Mouse (Mus musculus) spleen, adult 2 months (tissue): ENCODE results near the gene Dolpp1.

Source experiments
- CTCF ChIP-seq: fragments of 200-500 bp; IDR thresholded peaks from 2 replicates; pipeline ENCODE4 v1.5.1; 2011; ENCODE audit warnings: mild to moderate bottlenecking, inconsistent platforms; ENCODE audit not compliant: insufficient read depth, insufficient read length, insufficient replicate concordance; ENCODE audit errors: extremely low read depth
- POLR2A ChIP-seq: fragments of 200-500 bp; IDR thresholded peaks from 2 replicates; pipeline ENCODE4 v1.6.1; 2011; ENCODE audit warnings: low read depth, low read length, inconsistent platforms

GRCm38 (mm10) chr2:30436156-30436545, 44.1 kb downstream of the Dolpp1 start:
- TF ChIP-seq CTCF (no peak), POLR2A (no peak)
